Mouse (Mus musculus) CD4-positive, CD25-positive, alpha-beta regulatory T cell, adult 4 months (primary cell): ENCODE data around the gene Clspn. TPM values are rescaled to one million over a fixed set of nuclear protein-coding genes. Genes with fewer than 3 reads are reported as not detected.

Experiments
- ATAC-seq: one replicate; pipeline ENCODE4 v1.8.0; 2017
- polyA plus RNA-seq, 2 experiments: library from polyadenylated mRNA; unstranded; fragments of 100-300 nt; shearing (Covaris generic); gene quantifications; one replicate each; pipeline ENCODE4 v1.2.1; 2017

The Clspn gene
- polyA plus RNA-seq, 2 experiments from 2014 or later: 3.3 to 4.1 TPM

DNA sequence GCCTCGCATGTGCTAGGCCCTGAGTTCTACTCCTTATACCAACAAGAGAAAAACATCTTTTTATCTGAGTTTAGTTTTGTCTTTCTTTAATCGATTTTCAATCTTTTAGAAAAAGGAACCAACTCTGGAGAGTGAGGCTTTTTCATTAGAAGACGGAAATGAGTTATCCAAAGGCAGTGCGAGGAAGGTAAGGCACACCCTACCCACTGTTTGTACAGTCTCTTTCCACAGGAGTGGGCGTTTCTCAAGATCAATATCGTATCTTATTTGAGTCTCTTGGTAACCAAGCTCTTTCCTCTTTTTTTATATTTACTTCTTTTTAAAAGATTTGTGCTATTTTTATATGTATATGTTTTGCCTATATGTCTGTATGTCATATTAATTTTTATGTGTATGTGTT is 7.1 kb downstream of the Clspn start:
- peak; percentile 47 for ATAC-seq

DNA sequence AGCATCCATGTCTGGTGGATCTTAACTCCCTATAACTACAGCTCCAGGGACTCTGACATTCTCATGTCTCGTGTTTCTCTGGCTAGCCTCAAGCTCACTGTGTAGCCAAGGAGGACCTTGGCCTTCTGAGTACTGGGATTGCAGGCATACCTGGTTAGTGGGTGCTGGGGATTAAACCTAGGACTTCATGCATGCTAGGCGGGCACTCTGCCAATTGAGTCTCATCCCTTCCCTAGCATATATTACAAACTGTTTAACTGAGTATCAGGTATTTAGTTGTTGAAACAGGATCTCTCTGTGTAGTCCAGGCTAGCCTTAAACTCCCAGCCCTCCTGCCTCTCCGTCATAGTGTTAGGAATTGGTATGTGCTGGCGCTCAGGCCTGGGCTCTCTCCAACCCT is 10.5 kb downstream of the Clspn start:
- ATAC-seq: no peak

DNA sequence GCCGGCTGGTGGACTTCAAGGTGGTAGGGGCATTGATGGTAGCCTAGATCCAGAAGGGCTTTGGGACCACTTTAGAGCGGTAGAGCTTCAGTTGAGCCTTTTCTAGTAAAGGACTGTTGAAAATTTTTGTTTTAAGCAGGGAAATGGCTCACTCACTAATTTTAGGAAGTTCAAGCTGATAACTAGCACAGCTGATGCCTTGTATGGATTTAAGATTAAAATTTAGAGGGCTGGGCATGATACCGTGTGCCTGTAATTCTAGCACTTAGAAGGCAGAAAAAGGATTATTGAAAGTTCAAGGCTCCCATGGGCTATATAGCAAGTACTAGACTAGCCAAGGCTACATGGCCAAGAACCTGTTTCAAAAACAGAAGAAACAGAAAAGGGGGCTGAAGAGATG is 13.0 kb downstream of the Clspn start:
- no peak for ATAC-seq

- no peak for ATAC-seq
These were observed 19.5 kb downstream of the Clspn start for GRCm38 (mm10) chr4:126576281-126576680.

DNA sequence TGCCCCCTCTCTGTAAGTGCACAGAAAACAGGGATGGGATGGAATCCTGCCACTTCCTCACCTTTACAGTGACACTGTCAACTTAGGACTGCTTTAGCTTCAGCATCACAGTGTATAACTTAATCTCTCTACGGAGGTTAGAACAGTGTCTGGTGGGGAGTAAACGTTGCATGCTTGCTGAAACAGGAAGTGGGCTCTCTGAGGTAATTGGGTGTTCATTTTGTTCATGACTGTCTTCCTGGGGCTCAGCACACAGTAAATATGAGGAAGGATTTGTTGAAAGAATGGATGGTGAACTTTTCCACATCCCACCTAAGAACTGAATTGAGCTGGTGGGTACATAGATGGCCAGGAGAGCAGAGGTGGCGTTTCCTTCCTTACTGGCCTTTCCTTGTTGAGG is 21.2 kb downstream of the Clspn start:
- no peak for ATAC-seq

- no peak for ATAC-seq
These were observed 22.3 kb downstream of the Clspn start for GRCm38 (mm10) chr4:126579077-126579476.

GRCm38 (mm10) chr4:126585739-126586138 is 29.0 kb downstream of the Clspn start:
- ATAC-seq: peak; percentile 77

- no peak for ATAC-seq
These were observed 35.3 kb downstream of the Clspn start for GRCm38 (mm10) chr4:126592039-126592438.

DNA sequence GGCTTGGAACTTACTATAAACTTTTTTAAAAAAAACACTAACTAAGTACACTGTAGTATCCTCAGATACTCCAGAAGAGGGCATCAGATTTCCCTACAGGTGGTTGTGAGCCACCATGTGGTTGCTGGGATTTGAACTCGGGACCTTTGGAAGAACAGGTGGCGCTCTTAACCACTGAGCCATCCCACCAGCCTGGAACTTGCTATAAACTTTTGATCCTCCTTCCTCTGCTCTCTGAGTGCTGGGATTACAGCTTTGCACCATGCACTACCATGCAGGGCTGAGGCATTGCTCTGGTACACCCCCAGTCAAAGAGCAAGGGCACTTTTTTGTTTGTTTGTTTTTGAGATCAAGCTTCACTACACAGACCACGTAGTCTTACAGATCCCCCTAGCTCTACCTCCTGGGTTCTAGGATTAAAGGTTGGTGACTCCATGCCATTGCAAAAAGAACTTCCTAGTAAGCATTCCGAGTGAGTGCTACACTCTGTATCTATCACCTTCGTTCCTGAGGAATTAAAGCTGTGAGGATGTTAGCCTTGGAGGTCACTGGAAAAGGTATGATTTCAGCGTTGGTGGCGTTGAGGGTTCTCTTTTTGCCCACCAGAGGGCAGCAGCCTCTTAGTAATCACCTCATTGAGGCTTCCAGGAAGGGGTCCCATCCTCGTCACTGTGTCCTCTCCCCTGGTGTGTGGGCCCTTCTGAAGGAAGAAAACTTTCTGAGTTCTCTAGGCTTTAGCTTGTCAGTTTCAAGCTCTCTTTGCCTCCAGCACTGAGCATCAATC is 43.4 kb downstream of the Clspn start:
- ATAC-seq: peak; percentile 56

GRCm38 (mm10) chr4:126601597-126602444 is 45.1 kb downstream of the Clspn start:
- ATAC-seq: no peak

DNA sequence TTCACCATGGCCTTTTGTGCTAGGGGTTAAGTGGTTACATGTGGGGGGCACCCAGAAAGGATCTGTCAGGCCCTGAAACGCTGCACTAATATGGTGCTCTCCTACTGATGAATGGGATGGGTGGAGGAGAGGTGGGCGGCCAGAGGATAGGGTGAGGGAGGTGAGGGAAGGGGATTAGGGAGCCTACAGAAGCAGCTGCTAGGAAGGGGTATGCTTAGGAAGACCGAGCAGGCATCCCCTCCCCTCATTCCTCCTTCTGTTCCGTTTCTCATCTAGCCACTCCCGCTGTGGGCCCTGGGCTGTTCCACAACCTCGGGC is 45.7 kb downstream of the Clspn start:
- no peak for ATAC-seq

DNA sequence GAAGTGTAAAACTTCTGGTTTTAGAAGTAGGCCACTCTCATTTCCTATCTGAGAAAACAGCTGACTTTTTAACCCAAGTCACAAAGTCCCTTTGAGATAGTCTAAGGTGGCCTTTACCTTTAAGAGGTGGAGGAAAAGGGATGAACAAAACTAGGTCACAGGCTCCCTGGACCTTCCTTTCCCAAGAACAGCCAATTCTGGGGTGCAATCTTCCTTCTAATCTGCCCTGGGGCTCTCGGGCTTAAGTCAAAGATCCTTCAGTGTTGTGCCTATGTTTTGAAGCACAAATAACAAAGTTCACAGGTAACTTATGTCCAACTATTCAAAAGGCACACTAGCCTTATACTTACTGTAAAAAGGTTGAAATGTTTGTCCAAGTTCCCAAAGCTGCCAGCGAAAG is 47.4 kb downstream of the Clspn start:
- no peak for ATAC-seq

DNA sequence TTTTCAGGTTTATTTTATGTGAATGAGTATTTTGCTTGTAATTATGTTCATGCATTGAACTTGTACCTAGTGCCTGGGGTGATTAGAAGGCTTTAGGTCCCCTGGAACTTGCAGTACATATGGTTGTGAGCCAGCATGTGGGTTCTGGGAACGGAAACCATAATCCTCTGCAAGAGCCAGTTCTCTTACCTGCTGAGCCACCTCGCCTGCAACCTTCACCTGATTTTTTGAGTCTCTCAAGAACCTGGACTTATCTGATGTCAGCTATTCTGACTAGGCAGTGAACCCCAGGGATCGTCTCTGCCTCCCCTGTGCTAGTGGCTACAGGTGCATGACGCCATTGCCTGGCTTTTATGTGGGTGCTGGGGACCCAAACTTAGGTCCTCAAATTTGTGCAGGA is 49.0 kb downstream of the Clspn start:
- no peak for ATAC-seq

DNA sequence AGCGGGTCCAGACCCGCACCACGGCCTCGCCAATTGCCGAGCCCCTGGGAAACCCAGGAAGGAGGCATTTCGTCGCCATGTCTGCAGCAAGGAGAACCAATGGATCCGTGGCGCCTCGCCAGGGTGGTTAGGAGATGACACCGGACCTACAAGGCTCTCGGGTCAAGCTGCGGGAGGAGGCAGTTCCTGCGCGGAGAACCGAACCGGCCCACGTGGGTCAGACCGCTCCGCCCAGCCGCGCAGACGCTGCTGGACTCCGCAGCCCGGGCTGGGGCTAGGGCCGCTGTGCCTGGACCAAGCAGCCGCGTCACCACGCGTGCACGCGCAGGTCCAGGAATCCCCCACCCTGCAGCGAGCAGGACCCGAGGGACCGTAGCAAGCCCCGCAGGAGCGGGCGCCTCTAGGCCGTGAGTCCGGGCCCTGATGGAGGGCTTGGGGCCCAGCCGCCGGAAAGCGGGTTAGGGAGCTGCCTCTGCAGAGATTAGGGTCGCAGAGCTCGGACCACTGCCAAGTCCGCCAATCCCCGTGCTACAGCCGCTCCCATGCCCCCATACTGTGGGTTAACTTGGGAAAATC is 53.0 kb downstream of the Clspn start, which contains the start of gene 5730409E04Rik:
TSS of gene 5730409E04Rik (plus strand) at position 213 of the 576 bp plus-strand sequence.
- peak; percentile 60 for ATAC-seq

GRCm38 (mm10) chr4:126611991-126612390 is 55.3 kb downstream of the Clspn start:
- ATAC-seq: no peak

DNA sequence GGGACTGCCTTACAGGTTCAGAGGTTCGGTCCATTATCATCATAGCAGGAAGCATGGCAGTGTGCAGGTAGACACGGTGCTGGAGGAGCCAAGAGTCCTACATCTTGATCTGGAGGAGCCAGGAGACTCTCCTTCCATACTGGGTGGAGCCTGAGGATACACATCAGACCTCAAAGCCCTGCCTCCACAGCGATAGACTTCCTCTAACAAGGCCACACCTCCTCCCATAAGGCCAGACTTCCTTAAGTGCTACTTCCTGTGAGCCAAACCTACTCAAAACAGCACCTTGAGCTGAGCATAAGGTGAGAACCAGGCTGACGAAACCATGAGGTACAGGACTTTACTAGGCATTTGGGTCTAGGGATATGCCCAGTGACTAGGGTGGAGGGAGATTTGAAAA is 59.6 kb downstream of the Clspn start:
- ATAC-seq: no peak

DNA sequence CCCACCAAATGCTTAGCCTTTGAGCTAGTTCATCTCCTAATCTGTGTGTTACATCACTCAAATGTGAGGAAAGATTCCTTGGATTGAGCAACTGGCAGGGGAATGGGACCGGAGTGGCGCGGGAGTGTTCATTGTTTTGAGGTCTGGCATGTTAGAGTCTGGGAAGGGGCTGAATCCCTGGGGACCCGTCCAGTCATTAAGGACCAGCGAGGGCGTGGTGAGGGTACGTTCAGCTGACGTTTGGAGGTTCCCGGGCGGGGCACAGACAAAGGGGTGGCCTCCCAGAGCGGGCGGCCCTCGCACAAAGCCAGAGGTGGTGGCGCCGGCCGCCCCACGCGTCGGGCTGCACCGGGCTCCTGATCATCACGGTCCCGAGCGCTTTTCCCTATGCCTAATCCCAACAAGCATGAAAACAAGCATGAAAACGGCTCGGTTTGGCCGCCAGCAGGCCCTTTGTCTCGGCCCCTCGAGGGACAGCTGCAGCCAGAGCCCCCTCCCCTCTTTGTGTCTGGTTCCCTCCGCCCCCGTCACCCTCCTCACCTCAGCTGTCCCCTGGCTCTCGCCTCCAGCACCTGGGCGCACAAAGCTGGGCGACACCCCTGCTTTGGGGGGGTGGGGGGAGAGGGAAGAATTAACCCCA is 63.1 kb downstream of the Clspn start:
- no peak for ATAC-seq

DNA sequence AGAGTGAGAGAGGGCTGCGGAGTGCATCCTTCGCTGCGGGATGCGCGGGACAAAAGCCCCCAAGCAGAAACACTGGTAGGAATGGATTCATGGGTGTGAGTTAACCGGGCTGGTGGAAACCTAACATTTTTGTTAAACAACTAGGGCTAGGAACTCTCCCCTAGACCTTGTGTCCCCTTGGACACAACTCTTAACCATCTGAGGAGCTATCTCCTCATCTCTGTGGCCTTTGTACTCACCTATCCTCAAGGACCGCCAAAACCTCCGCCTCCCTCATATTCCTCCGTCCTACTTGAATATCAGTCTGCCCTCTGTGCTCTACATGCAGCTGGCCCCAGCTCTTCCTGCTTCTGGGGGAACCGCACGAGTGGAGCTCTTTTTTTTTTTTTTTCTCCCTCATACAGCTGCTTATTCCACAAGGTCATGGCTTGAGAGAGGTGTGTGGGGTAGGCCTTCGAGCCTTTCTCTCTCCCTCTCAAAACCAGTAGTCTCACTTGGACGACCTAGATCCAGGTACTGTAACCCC is 63.7 kb downstream of the Clspn start:
- no peak for ATAC-seq

- no peak for ATAC-seq
These were observed 70.4 kb downstream of the Clspn start for GRCm38 (mm10) chr4:126627021-126627681.

- ATAC-seq: no peak
These were observed 75.2 kb downstream of the Clspn start for GRCm38 (mm10) chr4:126631922-126632321.

- no peak for ATAC-seq
These were observed 75.9 kb downstream of the Clspn start for GRCm38 (mm10) chr4:126632668-126633067.

DNA sequence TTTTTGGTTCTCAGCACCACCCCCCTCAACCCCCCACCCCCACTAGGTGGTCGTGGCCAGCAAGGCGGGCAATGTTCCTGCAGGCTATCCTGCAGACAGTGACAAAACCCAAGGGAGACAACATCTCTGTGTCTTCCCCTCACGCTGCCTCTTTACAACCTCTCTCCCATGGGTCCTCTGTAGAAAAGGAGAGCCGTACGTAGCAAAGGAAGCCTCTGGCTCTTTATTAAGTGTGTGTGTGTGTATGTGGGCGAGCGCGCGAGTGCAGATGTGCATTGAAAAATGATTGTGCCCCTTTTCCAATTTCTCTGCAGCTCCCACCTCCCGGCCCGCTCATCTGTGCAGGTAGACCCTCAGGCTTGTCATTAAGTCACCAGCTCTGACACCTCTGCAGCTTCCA is 79.6 kb downstream of the Clspn start:
- ATAC-seq: no peak
